Mouse (Mus musculus) adrenal gland, adult 2 months (tissue): ENCODE measurements around the gene Dop1b. TPM values are rescaled to one million over a fixed set of nuclear protein-coding genes. Genes with fewer than 3 reads are reported as not detected.

Experiments
- DNase-seq: peaks from one replicate; pipeline ENCODE4 v3.0.0; 2021
- polyA plus RNA-seq: library from polyadenylated mRNA; depleted of rRNA; stranded (reverse); fragments of >200 nt; gene quantifications from 2 replicates; pipeline ENCODE4 v1.2.3, GENCODE M21; 2012; rRNA removed
- total RNA-seq, 2 experiments: library from RNA; stranded (reverse); gene quantifications; 2 replicates each; pipeline ENCODE4 v1.2.3; 2021

Gene Dop1b
- total and polyA plus RNA-seq, 3 experiments: 17.4 to 25.3 (median 17.5) TPM

DNA sequence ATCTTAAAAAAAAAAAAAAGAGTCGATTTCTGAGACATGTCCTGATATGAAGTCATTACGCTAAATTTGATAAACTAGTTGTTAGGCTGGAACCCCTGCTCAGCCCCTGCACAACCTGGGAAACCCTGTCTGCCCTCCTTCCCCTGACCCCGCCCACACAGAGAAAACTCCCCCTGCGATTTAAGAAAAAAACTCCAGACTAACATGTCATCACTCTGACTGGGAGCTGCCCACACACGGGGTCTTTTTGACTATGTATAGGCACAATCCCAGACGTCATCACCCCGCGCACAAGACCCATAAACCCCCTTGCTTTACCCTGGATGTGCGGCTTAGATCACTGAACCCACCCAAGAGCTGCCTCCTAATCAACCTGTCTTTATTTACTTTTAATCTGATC, 118.4 kb downstream of the Dop1b start:
- DNase-seq: no peak

DNA sequence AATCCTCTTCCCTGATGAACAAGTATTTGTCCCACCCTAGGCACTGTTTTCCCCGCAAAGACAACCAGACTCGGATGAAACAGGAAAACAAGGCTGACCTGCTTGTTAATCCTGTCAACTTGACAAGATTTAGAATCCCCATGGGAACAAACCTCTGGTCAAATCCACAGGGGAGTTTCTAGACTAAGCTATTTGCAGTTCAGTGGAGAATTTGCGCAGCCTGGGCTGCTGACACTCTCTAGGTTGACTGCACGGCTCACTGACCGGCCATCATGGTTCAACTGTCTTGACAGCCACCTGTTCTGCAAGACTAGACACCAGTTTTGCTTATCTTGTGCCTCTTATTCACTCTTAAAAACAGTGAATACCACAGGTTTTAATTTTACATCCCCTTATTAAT, 119.2 kb downstream of the Dop1b start:
- DNase-seq: no peak

DNA sequence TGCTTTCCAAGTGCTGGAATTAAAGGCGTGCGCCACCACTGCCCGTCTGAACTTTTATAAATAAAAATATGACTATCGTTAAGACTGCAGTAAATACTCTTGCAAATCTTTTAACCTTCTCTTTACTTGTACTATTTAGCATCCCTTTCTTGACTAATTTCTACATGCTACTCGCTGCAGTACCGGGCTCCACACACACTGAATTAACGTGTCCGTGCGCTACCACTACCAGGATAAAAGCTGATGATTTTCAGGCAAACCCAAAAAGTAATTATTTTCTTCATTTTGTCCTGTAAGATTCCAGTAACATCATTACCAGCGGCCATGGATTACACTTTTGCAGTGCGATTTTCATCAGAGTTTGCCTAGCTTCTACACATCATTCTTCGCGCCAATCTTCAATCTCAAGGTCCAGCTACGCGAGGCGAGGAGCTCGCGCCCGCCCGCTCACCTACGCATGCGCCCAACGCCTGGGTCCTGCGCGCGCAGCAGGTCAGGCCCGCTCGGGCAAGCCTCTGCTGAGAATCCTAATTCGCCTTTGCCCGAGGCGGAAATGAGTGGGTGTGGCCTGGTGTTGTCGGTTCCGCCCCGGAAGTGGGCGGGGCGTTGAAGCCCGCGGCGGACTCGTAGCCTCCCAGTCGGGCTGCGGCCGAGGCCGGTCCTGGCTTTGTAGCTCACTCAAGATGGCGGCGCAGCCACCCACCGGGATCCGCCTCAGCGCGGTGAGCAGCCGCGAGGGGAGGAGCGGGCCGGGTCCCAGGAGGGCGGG, 120.1 kb downstream of the Dop1b start, which contains the start of gene Morc3:
Gene Morc3 (plus strand): TSS at position 495 of the 769 bp plus-strand sequence.
- DNase-seq: peak; percentile 100

DNA sequence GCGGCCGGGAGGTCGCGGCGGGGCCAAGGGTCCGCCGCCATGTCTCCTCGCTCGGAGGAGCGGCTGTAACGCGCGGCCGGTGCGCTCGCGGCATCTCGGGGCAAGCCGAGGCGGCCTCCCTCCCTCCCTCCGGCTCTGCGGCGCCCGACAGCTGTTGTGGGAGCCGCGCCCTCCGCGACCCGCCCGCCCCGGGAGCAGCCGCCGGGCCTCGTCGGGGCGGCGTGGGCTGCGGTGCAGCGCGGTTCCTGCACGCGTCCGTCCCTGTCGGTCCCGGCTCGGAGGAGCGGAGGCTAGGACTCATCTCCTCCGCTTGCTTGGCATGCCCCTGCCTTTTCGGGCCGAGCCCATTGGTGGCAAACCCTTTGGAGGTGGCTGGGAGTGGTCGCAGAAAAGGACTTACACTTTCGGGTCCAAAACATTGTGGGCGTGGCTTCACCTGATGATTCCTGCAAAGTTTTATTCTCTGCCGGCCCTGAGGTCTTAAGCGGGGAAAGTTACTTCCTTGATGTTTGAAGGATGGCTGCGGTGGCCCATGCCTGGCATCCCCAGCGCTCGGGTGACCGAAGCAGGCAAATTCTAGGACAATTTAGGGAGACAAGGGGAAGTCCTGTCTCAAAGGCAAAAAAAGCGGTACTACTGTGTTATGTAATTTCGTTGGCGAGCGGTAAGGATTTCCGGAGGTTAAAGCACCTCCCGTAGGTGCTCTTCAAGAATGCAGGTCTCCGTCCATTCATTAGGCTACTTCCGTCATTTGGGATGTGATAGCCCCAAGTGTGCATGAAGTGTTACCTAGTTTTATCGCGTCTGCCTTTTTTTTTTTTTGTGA, 121.0 kb downstream of the Dop1b start:
- no peak for DNase-seq

DNA sequence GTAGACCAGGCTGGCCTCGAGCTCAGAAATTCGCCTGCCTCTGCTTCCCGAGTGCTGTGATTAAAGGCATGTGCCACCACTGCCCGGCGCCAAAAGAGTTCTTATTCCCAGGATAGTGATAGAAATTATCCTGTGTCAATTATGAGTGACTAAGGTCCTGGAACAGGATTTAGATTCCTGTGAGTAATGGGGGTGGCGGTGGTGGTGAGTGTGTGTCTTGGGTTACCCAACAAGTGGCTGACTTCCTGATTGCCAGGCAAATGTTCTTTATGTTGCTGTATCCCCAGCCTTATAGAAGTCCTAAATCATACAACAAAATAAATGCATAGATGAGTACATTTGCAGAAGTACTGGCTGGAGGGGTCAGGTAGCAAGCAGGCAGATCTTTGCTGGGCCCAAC, 121.8 kb downstream of the Dop1b start:
- DNase-seq: peak; percentile 45

DNA sequence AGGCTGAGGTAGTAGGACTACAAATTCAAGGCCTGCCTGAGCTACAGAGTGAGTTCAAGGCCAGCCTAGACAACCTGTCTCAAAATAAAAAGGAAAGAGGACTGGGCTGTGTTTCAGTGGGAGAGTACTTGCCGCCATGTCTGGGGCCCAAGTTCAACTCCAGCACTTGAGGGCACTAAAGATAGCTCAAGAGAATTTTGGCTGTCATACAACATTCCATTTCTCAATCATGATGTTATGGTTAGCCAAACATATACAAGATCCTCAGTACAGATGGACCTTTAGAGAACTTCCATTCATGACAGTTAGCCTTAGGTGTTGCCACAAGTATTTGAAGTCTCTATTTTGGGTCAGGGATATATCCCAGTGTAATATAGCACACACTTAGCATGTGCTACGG, 122.4 kb downstream of the Dop1b start:
- DNase-seq: no peak

DNA sequence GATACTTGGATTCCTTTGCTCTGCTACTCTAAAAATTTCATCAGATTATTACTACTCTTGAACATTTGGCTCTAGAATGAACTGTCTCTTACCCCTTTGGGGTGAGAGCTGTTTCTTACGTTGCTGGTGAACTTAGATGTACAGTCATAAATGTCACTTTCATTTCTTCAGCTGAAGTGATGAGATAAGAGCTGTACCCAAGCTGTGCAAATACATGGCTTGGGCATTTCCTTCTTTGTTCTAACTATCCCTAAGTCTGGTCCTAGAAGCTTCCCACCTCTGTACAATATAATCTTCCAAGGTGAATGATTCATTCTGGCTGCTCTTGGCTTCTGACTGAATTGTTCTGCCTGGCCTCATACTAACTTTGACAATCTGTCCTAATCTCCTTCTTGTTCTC, 127.3 kb downstream of the Dop1b start:
- no peak for DNase-seq

DNA sequence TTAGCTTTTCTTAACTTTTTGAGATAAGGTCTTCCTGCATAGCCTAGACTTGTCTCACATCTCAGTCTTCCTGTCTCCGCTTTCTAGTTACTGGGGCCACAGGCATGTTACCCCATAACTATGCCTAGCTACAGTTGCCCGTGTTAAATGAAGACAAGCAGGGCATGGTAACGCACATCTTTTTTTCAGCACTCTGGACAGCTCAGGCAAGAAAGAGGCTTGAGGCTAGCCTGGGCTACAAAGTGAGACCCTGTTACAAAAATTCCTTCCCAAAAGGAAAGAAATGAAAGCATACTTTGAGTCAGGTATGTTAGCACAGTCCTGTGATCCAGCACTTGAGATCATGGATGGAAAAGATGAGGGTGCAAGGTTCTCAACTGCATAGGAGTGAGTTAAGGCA, 138.8 kb downstream of the Dop1b start:
- DNase-seq: no peak

DNA sequence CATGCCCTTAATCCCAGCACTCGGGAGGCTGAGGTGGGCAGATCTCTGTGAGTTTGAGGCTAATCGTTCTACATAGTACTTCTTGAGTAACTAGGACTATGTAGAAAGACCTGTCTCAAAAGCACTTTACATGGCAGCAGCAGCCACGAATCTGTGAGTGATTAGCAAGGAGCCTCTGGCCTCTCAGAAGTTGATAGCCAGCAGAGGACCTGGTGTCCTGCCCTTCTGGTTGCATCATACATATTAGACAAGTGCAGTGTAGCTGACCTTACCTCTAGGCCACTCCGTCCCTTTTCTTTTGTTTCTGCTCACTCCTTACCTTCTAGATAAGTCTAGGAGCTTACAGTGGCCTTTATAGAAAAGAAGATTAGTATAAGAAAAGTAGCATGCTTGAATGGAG, 148.3 kb downstream of the Dop1b start:
- DNase-seq: peak; percentile 39

Other genes with a start within 250 kb of the Dop1b start
- gene Setd4, start 107.8 kb upstream of the Dop1b start, total RNA-seq: 1 to 10 TPM; 3.0 to 4.6 TPM
- gene Setd4, start 107.8 kb upstream of the Dop1b start, polyA plus RNA-seq: 8.0 and 10.5 TPM in 2 replicates
- gene Cbr1, start 106.1 kb upstream of the Dop1b start, total RNA-seq: 10 to 100 TPM; 82.4 to 93.0 TPM
- 114 and 137 TPM in 2 replicates for gene Cbr1, start 106.1 kb upstream of the Dop1b start, polyA plus RNA-seq
- 10 to 100 TPM in 1 of 2 experiments, 1 to 10 TPM in 1; 5.4 to 11.7 TPM for gene Gm5678, start 83.8 kb upstream of the Dop1b start, total RNA-seq
- gene Gm5678, start 83.8 kb upstream of the Dop1b start, polyA plus RNA-seq: not detected in 2 replicates
- 10 to 100 TPM in 1 of 2 experiments, 1 to 10 TPM in 1; 6.2 to 13.0 TPM for gene Cbr3, start 28.7 kb upstream of the Dop1b start, total RNA-seq
- 16.4 and 17.6 TPM in 2 replicates for gene Cbr3, start 28.7 kb upstream of the Dop1b start, polyA plus RNA-seq
- gene Morc3, start 120.2 kb downstream of the Dop1b start, total RNA-seq: 10 to 100 TPM; 28.0 to 30.9 TPM
- 1.4 and 1.5 TPM in 2 replicates for gene Morc3, start 120.2 kb downstream of the Dop1b start, polyA plus RNA-seq
- gene Chaf1b, start 172.0 kb downstream of the Dop1b start, total RNA-seq: 1 to 10 TPM; 2.0 to 2.1 TPM
- 0.90 and 1.5 TPM in 2 replicates for gene Chaf1b, start 172.0 kb downstream of the Dop1b start, polyA plus RNA-seq